Mouse (Mus musculus): ENCODE data around the gene Ypel5. TPM values are rescaled to one million over a fixed set of nuclear protein-coding genes. Genes with fewer than 3 reads are reported as not detected.
A peak's percentile ranks its signal among the peaks of the same experiment; 100 is the strongest.

Gene Ypel5
- 95.3 and 96.8 TPM in 2 replicates for polyA plus RNA-seq (2015; fragmentation: Nextera tagmentation; extraction: Ambion mirVana)

DNA sequence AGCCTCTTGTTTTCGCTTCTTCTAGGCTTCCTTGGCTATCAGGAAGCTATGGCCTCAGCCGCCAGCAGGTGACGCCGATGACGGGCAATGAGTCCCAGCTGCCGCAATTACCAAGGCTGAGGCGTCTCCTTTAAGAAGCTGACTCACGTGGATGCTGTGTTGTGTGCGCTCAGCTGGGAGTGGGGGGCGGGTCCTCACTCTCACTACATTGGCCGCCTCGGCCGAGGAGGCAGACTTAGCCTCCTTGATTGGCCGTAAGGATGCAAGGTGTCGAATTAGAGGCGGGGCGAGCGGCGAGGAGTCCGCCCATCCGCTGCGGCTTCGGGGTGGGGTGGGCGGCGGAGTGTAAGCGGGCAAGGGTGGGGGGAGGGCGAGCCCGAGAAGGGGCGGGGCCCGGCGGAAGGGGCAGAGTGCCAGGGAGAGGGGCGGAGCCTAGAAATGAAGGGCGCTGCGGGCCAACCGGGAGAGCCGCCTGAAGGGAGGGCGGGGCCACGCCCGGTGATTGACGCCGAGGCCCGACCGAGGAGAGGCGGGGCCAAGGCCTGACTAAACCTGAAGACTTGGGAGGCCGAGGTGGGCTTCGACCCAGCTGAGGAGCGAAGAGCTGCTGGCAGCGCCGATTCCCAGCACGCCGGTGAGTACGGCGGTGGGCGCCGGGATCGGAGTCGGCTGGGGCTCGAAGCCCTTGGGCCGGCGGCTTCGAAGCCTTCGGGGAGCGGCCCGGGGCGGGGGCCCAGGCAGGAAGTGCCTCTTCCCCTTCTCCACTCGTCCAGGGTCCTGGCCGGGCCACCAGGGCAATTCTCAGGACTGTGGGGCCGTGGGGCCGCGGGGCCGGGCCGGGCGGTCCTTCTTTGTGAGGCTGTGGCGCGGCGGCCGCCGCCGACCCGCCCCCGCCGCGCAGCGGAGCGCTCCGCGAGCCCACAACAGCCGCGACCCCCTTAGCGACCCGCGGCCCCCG, at the start of gene Ypel5:
Ypel5 (plus strand) TSS at position 296 of the 958 bp plus-strand sequence.
- Histone ChIP-seq H3K27ac (ENCODE audit: low read depth, low read length) (peak within 1 kb of the TSS; percentile 100), H3K4me2 (replicated peaks; ENCODE audit: low read depth) (peak within 1 kb of the TSS; percentile 71), H3K4me1 (replicated peaks; ENCODE audit: control insufficient read depth, insufficient read depth, low read length) (no peaks in the 10 kb centered on the region; the same call in 1 of the 2 replicates), H3K9ac (ENCODE audit: low read depth, low read length) (peak within 1 kb of the TSS; percentile 100), H3K36me3 (ENCODE audit: control insufficient read depth, insufficient read depth) (no peaks in the 10 kb centered on the region), H3K9me3 (ENCODE audit: control insufficient read depth) (no peaks in the 10 kb centered on the region), H3K27me3 (replicated peaks; ENCODE audit: control insufficient read depth, insufficient read depth, low read length) (no peaks in the 10 kb centered on the region), H3K4me3 (ENCODE audit: low read depth, low read length) (peak within 1 kb of the TSS; percentile 96)
- peak; percentile 76 for TF ChIP-seq CTCF (IDR thresholded peaks at IDR 0.05; ENCODE audit: low read depth)
- ATAC-seq = peak; percentile 96
- under 1% methylated on average over 56 of the region's 93 CpGs for WGBS

DNA sequence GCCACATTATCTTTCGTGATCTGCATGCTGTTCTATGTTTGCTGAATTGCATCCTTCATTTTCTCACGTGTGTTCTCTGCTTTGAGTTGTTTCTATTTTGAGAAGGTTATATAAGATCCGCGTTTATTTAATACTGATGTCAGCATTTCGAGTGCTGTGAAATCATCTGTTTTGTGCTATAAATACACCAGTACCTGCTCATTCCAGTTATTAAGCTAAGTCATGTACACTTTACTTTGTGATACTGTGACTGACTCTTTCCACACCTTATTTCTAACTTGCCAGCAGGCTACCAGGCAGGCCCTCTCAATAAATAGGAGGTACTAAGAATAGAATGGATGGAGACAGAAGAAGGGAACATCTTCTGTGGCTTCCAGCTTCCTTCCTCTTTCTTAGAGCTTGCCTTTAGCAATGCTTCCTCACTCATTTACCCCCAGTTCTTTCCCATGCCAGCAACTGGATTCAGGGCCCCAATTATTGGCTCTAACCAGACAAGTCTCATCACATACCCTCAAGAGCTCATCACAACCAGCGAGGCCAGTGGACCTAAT, 48.3 kb upstream of the Ypel5 start:
- Histone ChIP-seq H3K4me3 (ENCODE audit: low read depth, low read length) (no peak overlapping the region), H3K9me3 (ENCODE audit: control insufficient read depth) (no peaks in the 10 kb centered on the region), H3K27ac (ENCODE audit: low read depth, low read length) (no peak overlapping the region), H3K36me3 (ENCODE audit: control insufficient read depth, insufficient read depth) (no peaks in the 10 kb centered on the region), H3K4me1 (replicated peaks; ENCODE audit: control insufficient read depth, insufficient read depth, low read length) (no peaks in the 10 kb centered on the region), H3K9ac (ENCODE audit: low read depth, low read length) (no peak overlapping the region), H3K27me3 (replicated peaks; ENCODE audit: control insufficient read depth, insufficient read depth, low read length) (no peaks in the 10 kb centered on the region; the same call in 1 of the 2 replicates), H3K4me2 (replicated peaks; ENCODE audit: low read depth) (no peak overlapping the region)
- no peak for ATAC-seq
- WGBS = 60% methylated on average over 6 of the region's 6 CpGs
- no peak for TF ChIP-seq CTCF (IDR thresholded peaks at IDR 0.05; ENCODE audit: low read depth)

DNA sequence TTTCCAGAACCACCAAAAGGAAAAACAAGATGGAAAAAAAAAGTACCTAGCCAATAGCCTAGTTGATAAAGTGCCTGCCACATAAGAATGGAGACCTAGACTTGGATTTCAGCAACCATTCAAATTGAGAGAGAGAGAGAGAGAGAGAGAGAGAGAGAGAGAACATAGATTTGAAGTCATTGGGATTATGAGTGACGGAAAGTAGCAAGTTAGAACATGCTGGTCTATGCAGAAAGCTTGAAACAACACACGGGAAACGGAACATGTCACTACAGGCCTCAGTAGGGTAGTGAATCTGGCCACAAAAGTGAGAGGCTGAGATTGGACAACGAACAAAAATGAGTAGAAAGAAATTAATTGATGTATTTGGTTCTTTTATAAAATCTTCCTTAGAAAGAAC, 43.0 kb upstream of the Ypel5 start:
- 92% methylated on average over 4 of the region's 4 CpGs for WGBS
- H3K4me2 ChIP-seq (replicated peaks; ENCODE audit: low read depth) = no peak overlapping the region
- TF ChIP-seq CTCF (IDR thresholded peaks at IDR 0.05; ENCODE audit: low read depth) = no peak
- no peaks in the 10 kb centered on the region for H3K27me3 ChIP-seq (replicated peaks; ENCODE audit: control insufficient read depth, insufficient read depth, low read length)
- H3K9me3 ChIP-seq (ENCODE audit: control insufficient read depth) = no peaks in the 10 kb centered on the region
- no peaks in the 10 kb centered on the region for H3K36me3 ChIP-seq (ENCODE audit: control insufficient read depth, insufficient read depth)
- no peak overlapping the region for H3K4me3 ChIP-seq (ENCODE audit: low read depth, low read length)
- no peaks in the 10 kb centered on the region for H3K4me1 ChIP-seq (replicated peaks; ENCODE audit: control insufficient read depth, insufficient read depth, low read length)
- no peak for ATAC-seq
- no peak overlapping the region for H3K27ac ChIP-seq (ENCODE audit: low read depth, low read length)
- no peak overlapping the region for H3K9ac ChIP-seq (ENCODE audit: low read depth, low read length)

DNA sequence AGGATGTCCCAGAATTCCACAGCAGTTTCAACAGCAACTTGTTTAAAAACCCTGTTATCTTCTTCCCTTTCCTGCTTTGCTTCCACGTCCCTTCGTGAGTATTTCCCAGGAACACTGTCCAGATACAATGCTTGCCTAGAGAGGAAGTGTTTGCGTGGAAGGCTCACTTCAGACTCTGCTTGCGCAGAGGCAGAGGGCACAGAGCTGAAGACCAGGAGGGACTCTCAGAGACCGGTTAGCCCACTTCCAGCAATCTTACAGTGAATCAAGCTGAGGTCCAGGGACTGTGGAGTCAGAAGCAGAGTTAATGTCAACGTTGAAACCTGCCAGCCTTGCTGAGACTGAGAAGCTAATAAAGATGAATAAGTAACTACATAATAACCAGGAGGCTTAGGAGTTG, 41.6 kb upstream of the Ypel5 start:
- no peak for ATAC-seq

DNA sequence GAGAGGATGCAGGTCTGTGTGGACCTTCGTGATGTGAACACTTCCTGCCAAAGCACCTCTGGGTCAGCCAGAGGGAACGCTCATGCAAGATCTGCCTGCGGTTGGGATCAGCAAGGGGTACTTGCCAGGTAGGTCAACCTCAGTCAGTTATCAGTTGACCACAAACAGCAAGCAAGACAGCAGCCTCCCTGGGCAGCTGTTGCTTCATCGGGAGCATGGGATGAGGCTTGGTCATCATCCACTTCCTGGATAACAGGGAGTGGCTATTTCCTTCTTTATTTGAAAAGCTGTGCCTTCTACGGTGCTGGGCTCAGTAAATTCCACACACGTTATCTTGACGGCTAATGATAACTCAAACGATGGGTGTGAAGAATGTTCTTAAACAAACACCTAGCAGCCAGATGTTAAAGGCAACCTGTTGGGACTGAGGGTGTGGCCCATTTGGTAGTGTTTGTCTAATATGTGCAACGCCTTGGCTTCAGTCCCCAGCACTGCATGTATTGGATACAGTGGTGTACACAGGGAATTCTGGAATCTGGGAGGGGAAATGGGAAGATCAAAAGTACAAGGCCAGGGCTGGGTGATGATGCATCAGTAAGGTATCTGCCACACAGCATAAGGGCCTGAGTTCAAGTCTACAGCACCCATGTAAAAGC, 40.7 kb upstream of the Ypel5 start:
- no peaks in the 10 kb centered on the region for H3K36me3 ChIP-seq (ENCODE audit: control insufficient read depth, insufficient read depth)
- no peak overlapping the region for H3K4me3 ChIP-seq (ENCODE audit: low read depth, low read length)
- H3K9ac ChIP-seq (ENCODE audit: low read depth, low read length) = no peak overlapping the region
- H3K27me3 ChIP-seq (replicated peaks; ENCODE audit: control insufficient read depth, insufficient read depth, low read length) = no peaks in the 10 kb centered on the region
- no peak overlapping the region for H3K4me2 ChIP-seq (replicated peaks; ENCODE audit: low read depth)
- WGBS = 20% methylated on average over 9 of the region's 9 CpGs
- no peaks in the 10 kb centered on the region for H3K4me1 ChIP-seq (replicated peaks; ENCODE audit: control insufficient read depth, insufficient read depth, low read length)
- no peak overlapping the region for H3K27ac ChIP-seq (ENCODE audit: low read depth, low read length)
- peak; percentile 76 for ATAC-seq
- no peaks in the 10 kb centered on the region for H3K9me3 ChIP-seq (ENCODE audit: control insufficient read depth)
- TF ChIP-seq CTCF (IDR thresholded peaks at IDR 0.05; ENCODE audit: low read depth) = no peak

More for the DNA sequence above, 41.6 kb upstream of the Ypel5 start:
- Histone ChIP-seq H3K4me3 (ENCODE audit: low read depth, low read length) (no peak overlapping the region), H3K27ac (ENCODE audit: low read depth, low read length) (no peak overlapping the region), H3K9me3 (ENCODE audit: control insufficient read depth) (no peaks in the 10 kb centered on the region), H3K9ac (ENCODE audit: low read depth, low read length) (no peak overlapping the region), H3K36me3 (ENCODE audit: control insufficient read depth, insufficient read depth) (no peaks in the 10 kb centered on the region), H3K4me1 (replicated peaks; ENCODE audit: control insufficient read depth, insufficient read depth, low read length) (no peaks in the 10 kb centered on the region), H3K27me3 (replicated peaks; ENCODE audit: control insufficient read depth, insufficient read depth, low read length) (no peaks in the 10 kb centered on the region), H3K4me2 (replicated peaks; ENCODE audit: low read depth) (no peak overlapping the region)
- no peak for TF ChIP-seq CTCF (IDR thresholded peaks at IDR 0.05; ENCODE audit: low read depth)
- 12% methylated on average over 6 of the region's 6 CpGs for WGBS

DNA sequence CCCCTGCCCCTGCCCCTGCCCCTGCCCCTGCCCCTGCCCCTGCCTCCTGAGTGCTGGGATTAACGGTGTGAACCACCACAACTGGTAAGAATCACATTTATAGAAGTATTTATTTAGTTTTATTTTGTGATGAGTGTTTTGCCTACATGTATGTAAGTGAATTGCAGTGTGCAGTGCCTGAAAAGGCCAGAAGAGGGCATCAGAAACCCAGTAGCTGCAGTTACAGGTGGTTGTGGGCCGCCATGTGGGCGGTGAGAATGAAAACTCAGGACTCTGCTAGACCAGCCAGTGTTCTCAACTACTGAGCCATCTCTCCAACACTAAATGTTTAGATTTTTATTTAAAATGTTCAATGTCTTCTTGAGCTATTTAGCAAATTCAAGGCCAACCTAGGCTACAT, 39.7 kb upstream of the Ypel5 start:
- peak; percentile 33 for TF ChIP-seq CTCF (IDR thresholded peaks at IDR 0.05; ENCODE audit: low read depth)
- 88% methylated on average over 3 of the region's 3 CpGs for WGBS
- Histone ChIP-seq H3K4me3 (ENCODE audit: low read depth, low read length) (no peak overlapping the region), H3K4me2 (replicated peaks; ENCODE audit: low read depth) (no peak overlapping the region), H3K9ac (ENCODE audit: low read depth, low read length) (no peak overlapping the region), H3K27ac (ENCODE audit: low read depth, low read length) (no peak overlapping the region), H3K36me3 (ENCODE audit: control insufficient read depth, insufficient read depth) (no peaks in the 10 kb centered on the region), H3K4me1 (replicated peaks; ENCODE audit: control insufficient read depth, insufficient read depth, low read length) (no peaks in the 10 kb centered on the region), H3K27me3 (replicated peaks; ENCODE audit: control insufficient read depth, insufficient read depth, low read length) (no peaks in the 10 kb centered on the region), H3K9me3 (ENCODE audit: control insufficient read depth) (no peaks in the 10 kb centered on the region)
- ATAC-seq = no peak
